Mouse (Mus musculus) spleen, adult 18-20 months (tissue): ENCODE data around the gene Ror2.

ENCODE experiments used
- DNase-seq, 2 experiments: peaks; one replicate each; pipeline ENCODE4 v3.0.0; 2022; ENCODE audit warnings: mixed read lengths in 2 of 2

The Ror2 gene

GRCm38 (mm10) chr13:53191657-53192056 lies 94.3 kb downstream of the Ror2 start:
- DNase-seq: no peak

GRCm38 (mm10) chr13:53188935-53189334 lies 97.0 kb downstream of the Ror2 start:
- no peak for DNase-seq

GRCm38 (mm10) chr13:53184858-53185257 lies 101.1 kb downstream of the Ror2 start:
- DNase-seq: no peak

GRCm38 (mm10) chr13:53184149-53184548 lies 101.8 kb downstream of the Ror2 start:
- DNase-seq: no peak

GRCm38 (mm10) chr13:53183161-53183577 lies 102.8 kb downstream of the Ror2 start:
- no peak for DNase-seq

GRCm38 (mm10) chr13:53178594-53178993 lies 107.3 kb downstream of the Ror2 start:
- DNase-seq: no peak

GRCm38 (mm10) chr13:53178171-53178570 lies 107.8 kb downstream of the Ror2 start:
- DNase-seq: no peak

GRCm38 (mm10) chr13:53177424-53177718 lies 108.6 kb downstream of the Ror2 start:
- no peak for DNase-seq

GRCm38 (mm10) chr13:53176695-53177423 lies 109.1 kb downstream of the Ror2 start:
- no peak for DNase-seq

GRCm38 (mm10) chr13:53175041-53175440 lies 110.9 kb downstream of the Ror2 start:
- no peak for DNase-seq

- DNase-seq: no peak
These were observed 122.3 kb downstream of the Ror2 start for GRCm38 (mm10) chr13:53163671-53164070.

GRCm38 (mm10) chr13:53163060-53163459 lies 122.9 kb downstream of the Ror2 start:
- DNase-seq: no peak

GRCm38 (mm10) chr13:53159501-53159900 lies 126.4 kb downstream of the Ror2 start:
- DNase-seq: no peak

GRCm38 (mm10) chr13:53158405-53159005 lies 127.4 kb downstream of the Ror2 start:
- DNase-seq: no peak

- DNase-seq: no peak
These were observed 129.0 kb downstream of the Ror2 start for GRCm38 (mm10) chr13:53156911-53157310.

GRCm38 (mm10) chr13:53156282-53156681 lies 129.6 kb downstream of the Ror2 start:
- no peak for DNase-seq

GRCm38 (mm10) chr13:53145511-53145910 lies 140.4 kb downstream of the Ror2 start:
- no peak for DNase-seq

- DNase-seq: no peak
These were observed 142.8 kb downstream of the Ror2 start for GRCm38 (mm10) chr13:53143076-53143475.

- DNase-seq: no peak
These were observed 143.7 kb downstream of the Ror2 start for GRCm38 (mm10) chr13:53142268-53142667.

GRCm38 (mm10) chr13:53140298-53140697 lies 145.6 kb downstream of the Ror2 start:
- no peak for DNase-seq

- DNase-seq: no peak
These were observed 155.4 kb downstream of the Ror2 start for GRCm38 (mm10) chr13:53130567-53130966.

- DNase-seq: no peak
These were observed 155.9 kb downstream of the Ror2 start for GRCm38 (mm10) chr13:53130032-53130431.

- DNase-seq: no peak
These were observed 160.3 kb downstream of the Ror2 start for GRCm38 (mm10) chr13:53125627-53126026.

GRCm38 (mm10) chr13:53122085-53122484 lies 163.8 kb downstream of the Ror2 start:
- no peak for DNase-seq

GRCm38 (mm10) chr13:53120906-53121305 lies 165.0 kb downstream of the Ror2 start:
- DNase-seq: no peak
